Comparison of ENCODE assay signal across 8 mouse cellular contexts in genomic region chr9:65891126-65891525, GRCm38 (mm10). TPM values are rescaled to one million over a fixed set of nuclear protein-coding genes. Genes with fewer than 3 reads are reported as not detected.
DNase-seq lines count a peak whose midpoint lies in the region; ATAC-seq lines count a peak whose summit lies in the region.

No protein-coding gene starts in this region.

- peak overlapping the region; percentile 83 for H3K9ac ChIP-seq in midbrain, embryonic 11.5 days (ENCODE audit: low read length)
- H3K9ac ChIP-seq in midbrain, embryonic 16.5 days (ENCODE audit: low read depth, low read length): no peak overlapping the region
- peak overlapping the region; percentile 85 for H3K9ac ChIP-seq in forebrain, embryonic 11.5 days (ENCODE audit: low read length)
- peak overlapping the region; percentile 55 for H3K9ac ChIP-seq in limb, embryonic 15.5 days
- peak overlapping the region; percentile 67 for H3K9ac ChIP-seq in stomach, embryonic 14.5 days (replicated peaks; ENCODE audit: low read depth, low read length)

- peak; percentile 86 for DNase-seq in midbrain, embryonic 11.5 days (ENCODE audit: low spot score, missing footprints)
- DNase-seq in forebrain, embryonic 11.5 days (ENCODE audit: low spot score): peak; percentile 50
- DNase-seq in right cerebral cortex, postnatal 25 days: no peak
- DNase-seq in left cerebral cortex, adult 9 months (ENCODE audit: low spot score in 2 of 2): no peak
- no peak for DNase-seq in urinary bladder, postnatal 25 days (ENCODE audit: low spot score)

- H3K4me1 ChIP-seq in midbrain, embryonic 11.5 days (ENCODE audit: control insufficient read depth, insufficient read depth, low read length): 0 out of 2 replicates have a peak, but pooled peaks cover 4% of the 10 kb centered on the region
- peaks cover 7% of the 10 kb centered on the region; the same call in 1 of the 2 replicates for H3K4me1 ChIP-seq in midbrain, embryonic 16.5 days (ENCODE audit: control insufficient read depth, insufficient read depth, low read length)
- H3K4me1 ChIP-seq in forebrain, embryonic 11.5 days (replicated peaks; ENCODE audit: control insufficient read depth, insufficient read depth, low read length): no peaks in the 10 kb centered on the region
- H3K4me1 ChIP-seq in limb, embryonic 15.5 days: peaks cover 15% of the 10 kb centered on the region
- 0 out of 2 replicates have a peak, but pooled peaks cover 5% of the 10 kb centered on the region for H3K4me1 ChIP-seq in stomach, embryonic 14.5 days (ENCODE audit: control insufficient read depth, insufficient read depth, low read length)

- no peaks in the 10 kb centered on the region for H3K27me3 ChIP-seq in midbrain, embryonic 11.5 days (ENCODE audit: control insufficient read depth, insufficient read depth, low read length)
- H3K27me3 ChIP-seq in midbrain, embryonic 16.5 days (ENCODE audit: control insufficient read depth, insufficient read depth, low read depth, low read length): no peaks in the 10 kb centered on the region
- no peaks in the 10 kb centered on the region for H3K27me3 ChIP-seq in forebrain, embryonic 11.5 days (ENCODE audit: control insufficient read depth, insufficient read depth, low read length)
- H3K27me3 ChIP-seq in limb, embryonic 15.5 days: no peaks in the 10 kb centered on the region
- no peaks in the 10 kb centered on the region for H3K27me3 ChIP-seq in stomach, embryonic 14.5 days (ENCODE audit: control insufficient read depth, insufficient read depth, low read length)

- peak overlapping the region; percentile 68 for H3K4me3 ChIP-seq in midbrain, embryonic 11.5 days (ENCODE audit: low read depth, low read length)
- no peak overlapping the region for H3K4me3 ChIP-seq in midbrain, embryonic 16.5 days (ENCODE audit: low read depth, low read length)
- H3K4me3 ChIP-seq in forebrain, embryonic 11.5 days (ENCODE audit: low read depth, low read length): peak overlapping the region; percentile 53
- peak overlapping the region; percentile 61 for H3K4me3 ChIP-seq in limb, embryonic 15.5 days
- H3K4me3 ChIP-seq in stomach, embryonic 14.5 days (ENCODE audit: low read depth, low read length): peak overlapping the region; percentile 75

- 7% methylated on average over 5 of the region's 5 CpGs for WGBS in midbrain, embryonic 11.5 days
- WGBS in midbrain, embryonic 16.5 days: 4% methylated on average over 5 of the region's 5 CpGs
- WGBS in forebrain, embryonic 11.5 days: 4% methylated on average over 5 of the region's 5 CpGs
- under 1% methylated on average over 5 of the region's 5 CpGs for WGBS in limb, embryonic 15.5 days
- under 1% methylated on average over 5 of the region's 5 CpGs for WGBS in stomach, embryonic 14.5 days

- H3K36me3 ChIP-seq in midbrain, embryonic 11.5 days (ENCODE audit: control insufficient read depth, insufficient read depth, low read length): 0 out of 2 replicates have a peak, but pooled peaks cover 4% of the 10 kb centered on the region
- no peaks in the 10 kb centered on the region for H3K36me3 ChIP-seq in midbrain, embryonic 16.5 days (ENCODE audit: control insufficient read depth, insufficient read depth, low read length)
- H3K36me3 ChIP-seq in forebrain, embryonic 11.5 days (ENCODE audit: control insufficient read depth, insufficient read depth, low read length): peaks cover 13% of the 10 kb centered on the region
- H3K36me3 ChIP-seq in limb, embryonic 15.5 days: peaks cover 18% of the 10 kb centered on the region
- H3K36me3 ChIP-seq in stomach, embryonic 14.5 days (ENCODE audit: control insufficient read depth, insufficient read depth, low read length): peaks cover 4% of the 10 kb centered on the region; the same call in 1 of the 2 replicates

- no peak for ATAC-seq in midbrain, embryonic 11.5 days (ENCODE audit: low FRiP score)
- no peak for ATAC-seq in midbrain, embryonic 16.5 days
- ATAC-seq in forebrain, embryonic 11.5 days (replicated peaks; ENCODE audit: low FRiP score): no peak
- ATAC-seq in limb, embryonic 15.5 days (ENCODE audit: insufficient number of reproducible peaks, low FRiP score, low TSS enrichment, low read depth): no peak
- no peak for ATAC-seq in stomach, embryonic 14.5 days (ENCODE audit: insufficient number of reproducible peaks, insufficient read depth, low FRiP score, low read depth)

- H3K9me3 ChIP-seq in midbrain, embryonic 11.5 days (ENCODE audit: control insufficient read depth, low read length): no peaks in the 10 kb centered on the region
- H3K9me3 ChIP-seq in midbrain, embryonic 16.5 days (replicated peaks; ENCODE audit: control insufficient read depth, low read length, poor library complexity, severe bottlenecking): no peaks in the 10 kb centered on the region
- no peaks in the 10 kb centered on the region for H3K9me3 ChIP-seq in forebrain, embryonic 11.5 days (ENCODE audit: control insufficient read depth, low read length)
- no peaks in the 10 kb centered on the region for H3K9me3 ChIP-seq in limb, embryonic 15.5 days
- no peaks in the 10 kb centered on the region for H3K9me3 ChIP-seq in stomach, embryonic 14.5 days (ENCODE audit: control insufficient read depth, low read depth, low read length)

- peak overlapping the region; percentile 64 for H3K4me2 ChIP-seq in midbrain, embryonic 11.5 days
- no peak overlapping the region for H3K4me2 ChIP-seq in midbrain, embryonic 16.5 days (ENCODE audit: low read length)
- peak overlapping the region; percentile 62 for H3K4me2 ChIP-seq in forebrain, embryonic 11.5 days (ENCODE audit: low read depth, low read length, severe bottlenecking)
- peak overlapping the region; percentile 91 for H3K4me2 ChIP-seq in limb, embryonic 15.5 days
- H3K4me2 ChIP-seq in stomach, embryonic 14.5 days (replicated peaks; ENCODE audit: low read depth, low read length): peak overlapping the region; percentile 84

- no peak overlapping the region for H3K27ac ChIP-seq in midbrain, embryonic 11.5 days (ENCODE audit: low read depth, low read length)
- H3K27ac ChIP-seq in midbrain, embryonic 16.5 days (ENCODE audit: low read length): no peak overlapping the region
- H3K27ac ChIP-seq in forebrain, embryonic 11.5 days (ENCODE audit: low read depth, low read length): no peak overlapping the region
- H3K27ac ChIP-seq in limb, embryonic 15.5 days: no peak overlapping the region
- no peak overlapping the region for H3K27ac ChIP-seq in stomach, embryonic 14.5 days (ENCODE audit: low read length)

RNA-seq across cellular contexts. Expression of gene Pclaf, which starts 1.1 kb away (rescaled TPM):
- polyA plus RNA-seq in midbrain, embryonic 11.5 days (2014; fragmentation: Nextera tagmentation; extraction: Ambion mirVana): 198 and 215 TPM in 2 replicates
- polyA plus RNA-seq in midbrain, embryonic 16.5 days (2015; fragmentation: Nextera tagmentation; extraction: Ambion mirVana): 13.7 and 17.6 TPM in 2 replicates
- polyA plus RNA-seq in forebrain, embryonic 11.5 days (2014; fragmentation: Nextera tagmentation; extraction: Ambion mirVana): 264 and 318 TPM in 2 replicates
- 126 and 135 TPM in 2 replicates for polyA plus RNA-seq in limb, embryonic 15.5 days (2015; fragmentation: Nextera tagmentation; extraction: Ambion mirVana)
- polyA plus RNA-seq in stomach, embryonic 14.5 days (2014; fragmentation: Nextera tagmentation; extraction: Ambion mirVana): 176 and 179 TPM in 2 replicates

RNA-seq across cellular contexts. Expression of gene Trip4, which starts 17.5 kb away (rescaled TPM):
- polyA plus RNA-seq in midbrain, embryonic 11.5 days (2014; fragmentation: Nextera tagmentation; extraction: Ambion mirVana): 33.7 and 37.2 TPM in 2 replicates
- polyA plus RNA-seq in midbrain, embryonic 16.5 days (2015; fragmentation: Nextera tagmentation; extraction: Ambion mirVana): 33.8 and 35.8 TPM in 2 replicates
- 34.6 and 38.9 TPM in 2 replicates for polyA plus RNA-seq in forebrain, embryonic 11.5 days (2014; fragmentation: Nextera tagmentation; extraction: Ambion mirVana)
- 34.9 and 35.7 TPM in 2 replicates for polyA plus RNA-seq in limb, embryonic 15.5 days (2015; fragmentation: Nextera tagmentation; extraction: Ambion mirVana)
- 35.1 and 35.7 TPM in 2 replicates for polyA plus RNA-seq in stomach, embryonic 14.5 days (2014; fragmentation: Nextera tagmentation; extraction: Ambion mirVana)

RNA-seq across cellular contexts. Expression of gene Csnk1g1, which starts 17.6 kb away (rescaled TPM):
- 18.4 and 19.6 TPM in 2 replicates for polyA plus RNA-seq in midbrain, embryonic 11.5 days (2014; fragmentation: Nextera tagmentation; extraction: Ambion mirVana)
- polyA plus RNA-seq in midbrain, embryonic 16.5 days (2015; fragmentation: Nextera tagmentation; extraction: Ambion mirVana): 23.1 and 26.6 TPM in 2 replicates
- 21.2 and 24.4 TPM in 2 replicates for polyA plus RNA-seq in forebrain, embryonic 11.5 days (2014; fragmentation: Nextera tagmentation; extraction: Ambion mirVana)
- 15.0 and 17.7 TPM in 2 replicates for polyA plus RNA-seq in limb, embryonic 15.5 days (2015; fragmentation: Nextera tagmentation; extraction: Ambion mirVana)
- 23.4 and 25.3 TPM in 2 replicates for polyA plus RNA-seq in stomach, embryonic 14.5 days (2014; fragmentation: Nextera tagmentation; extraction: Ambion mirVana)

Comparison
In these comparisons a context has a peak if more than half of its experiments do, and no peak if none do; other contexts are left out.
1. DNase-seq: peak in midbrain, embryonic 11.5 days (single experiment) and forebrain, embryonic 11.5 days (single experiment); none in right cerebral cortex, postnatal 25 days (single experiment), left cerebral cortex, adult 9 months (0 of 2) and urinary bladder, postnatal 25 days (single experiment).